Mouse (Mus musculus) liver, adult 2 months (tissue): Measurements from ENCODE around the gene Tmem150b. TPM values are rescaled to one million over a fixed set of nuclear protein-coding genes. Genes with fewer than 3 reads are reported as not detected.
A peak's percentile ranks its signal among the peaks of the same experiment; 100 is the strongest.

Experiments
- DNase-seq: peaks from one replicate; pipeline ENCODE4 v3.0.0-alpha.2; 2011; ENCODE audit warnings: low read depth, low spot score; ENCODE audit errors: extremely low read depth
- H3K27ac ChIP-seq: fragments of 200-500 bp; replicated peaks from 2 replicates; pipeline ENCODE4 v1.5.1; 2012; ENCODE audit warnings: low read depth, mild to moderate bottlenecking, control low read depth, inconsistent platforms, low read length; ENCODE audit not compliant: insufficient read depth
- H3K27me3 ChIP-seq: fragments of 200-500 bp; 2 replicates; pipeline ENCODE4 v1.6.1; 2012; ENCODE audit warnings: mild to moderate bottlenecking, moderate library complexity, low read length, inconsistent platforms; ENCODE audit not compliant: control insufficient read depth, insufficient read depth
- H3K36me3 ChIP-seq: fragments of 200-500 bp; 2 replicates; pipeline ENCODE4 v1.6.1; 2012; ENCODE audit warnings: low read length, inconsistent platforms; ENCODE audit not compliant: control insufficient read depth, insufficient read depth
- H3K4me1 ChIP-seq: fragments of 200-500 bp; 2 replicates; pipeline ENCODE4 v1.6.1; 2011; ENCODE audit warnings: low read length; ENCODE audit not compliant: control insufficient read depth, insufficient read depth
- H3K4me3 ChIP-seq: fragments of 200-500 bp; 2 replicates; pipeline ENCODE4 v1.5.1; 2011; ENCODE audit warnings: low read depth, mild to moderate bottlenecking, control low read depth, low read length, moderate library complexity; ENCODE audit not compliant: insufficient read depth
- H3K79me2 ChIP-seq: fragments of 200-500 bp; 2 replicates; pipeline ENCODE4 v1.6.1; 2012; ENCODE audit warnings: inconsistent platforms, mild to moderate bottlenecking, low read length, moderate library complexity; ENCODE audit not compliant: control insufficient read depth, insufficient read depth
- H3K9ac ChIP-seq: fragments of 200-500 bp; 2 replicates; pipeline ENCODE4 v1.6.1; 2012; ENCODE audit warnings: low read depth, mild to moderate bottlenecking, control low read depth, inconsistent platforms, low read length
- CTCF ChIP-seq: fragments of 200-500 bp; IDR thresholded peaks from 2 replicates; pipeline ENCODE4 v1.5.1; 2011; ENCODE audit warnings: low read depth, low read length, control low read depth
- POLR2A ChIP-seq: fragments of 200-500 bp; IDR thresholded peaks from 2 replicates; pipeline ENCODE4 v1.6.1; 2011; ENCODE audit warnings: low read length, control low read depth; ENCODE audit not compliant: insufficient read depth; ENCODE audit errors: extremely low read depth
- WGBS: fragments of 180-500 bp; shearing (Covaris S2); methylation state at CpG from one replicate; pipeline ENCODE4 v1.1.7; 2018; 5-methylcytosine and 5-hydroxymethylcytosine counted together
- polyA plus RNA-seq: library from polyadenylated mRNA; depleted of rRNA; stranded (reverse); fragments of >200 nt; gene quantifications from 2 replicates; pipeline ENCODE4 v1.2.3, GENCODE M21; 2012; rRNA removed
- total RNA-seq: library from RNA; depleted of rRNA; stranded (reverse); fragments of >200 nt; gene quantifications from 2 replicates; pipeline ENCODE4 v1.2.3, GENCODE M21; 2014; rRNA removed

The Tmem150b gene
- total and polyA plus RNA-seq, 2 experiments: 0.28 to 0.44 TPM

DNA sequence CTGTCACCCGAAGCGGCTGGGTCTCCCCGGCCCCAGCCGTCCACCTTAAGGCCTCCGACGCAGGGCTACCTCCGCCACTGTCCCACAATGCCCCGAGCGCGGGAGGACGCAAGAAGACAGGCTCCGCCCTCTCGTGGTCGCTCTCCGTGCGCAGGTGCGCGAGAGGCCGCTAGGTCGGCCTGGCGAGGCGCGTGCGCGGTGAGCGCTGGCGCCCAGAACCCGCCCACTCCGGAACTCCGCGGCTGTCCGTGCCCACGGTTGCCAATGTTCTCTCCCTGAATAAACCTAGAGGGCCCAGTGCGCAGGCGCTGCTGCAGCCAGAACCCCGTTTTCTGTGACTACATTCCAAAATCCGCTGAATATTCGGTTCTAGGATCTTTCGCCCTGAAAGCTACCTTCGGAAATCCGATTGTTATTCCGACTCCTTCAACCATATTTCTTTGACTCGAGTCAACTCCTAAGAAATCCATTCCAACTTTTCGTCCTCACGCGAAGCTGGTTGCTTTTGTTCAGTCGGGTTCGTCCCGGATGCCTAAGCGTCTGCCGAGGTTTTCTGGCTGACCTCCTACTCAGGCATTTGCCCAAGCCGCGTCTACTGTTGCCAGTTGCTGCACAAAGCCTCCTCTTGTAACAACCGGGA lies 66.0 kb downstream of the Tmem150b start, which contains the start of gene Ppp6r1:
Gene Ppp6r1 (minus strand): TSS at position 108 of the 640 bp plus-strand sequence.
- H3K4me1 ChIP-seq: peaks cover 20% of the 10 kb centered on the region
- peak; percentile 86 for TF ChIP-seq POLR2A
- no peak for TF ChIP-seq CTCF

DNA sequence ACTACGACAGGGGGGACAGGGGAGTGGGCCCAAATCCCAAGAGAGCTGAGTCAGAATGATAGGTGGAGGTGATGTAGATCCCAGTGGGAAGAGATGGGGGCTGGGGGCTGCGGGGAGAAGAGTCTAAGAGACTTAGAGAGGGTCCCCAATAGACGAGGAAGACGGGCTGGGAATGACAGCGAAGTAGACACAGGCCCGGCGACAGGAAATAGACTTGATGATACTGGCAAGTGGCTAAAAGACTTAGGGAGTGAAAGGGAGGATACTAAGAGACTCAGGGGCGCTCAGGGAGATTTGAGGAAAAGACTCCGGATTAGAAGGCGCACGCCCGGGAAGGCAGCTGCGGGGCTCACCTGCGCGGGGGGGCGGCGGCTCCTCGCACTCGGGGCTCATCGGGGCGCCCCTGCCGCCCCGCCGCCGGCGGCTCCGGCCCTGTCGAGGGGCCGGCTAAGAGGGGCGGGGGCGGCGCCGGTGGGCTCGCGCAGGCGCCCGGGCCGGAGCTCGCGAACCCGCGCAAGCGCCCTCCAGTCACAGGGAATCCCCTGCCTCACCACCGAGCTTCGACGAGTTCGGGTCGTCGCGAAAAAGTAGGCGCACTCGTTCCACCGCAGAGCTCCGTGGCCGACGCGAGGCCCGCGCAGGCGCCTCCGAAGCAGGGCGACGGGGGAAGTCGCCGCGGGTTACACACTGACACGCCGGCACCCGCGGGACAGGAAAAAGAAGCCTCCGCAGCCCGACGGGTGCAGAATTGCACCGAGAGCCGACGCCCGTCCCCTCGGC lies 66.7 kb downstream of the Tmem150b start:
- H3K79me2 ChIP-seq: peaks cover 31% of the 10 kb centered on the region
- peaks cover 24% of the 10 kb centered on the region for H3K4me1 ChIP-seq
- under 1% methylated on average over 78 of the region's 78 CpGs for WGBS
- H3K27ac ChIP-seq: peak overlapping the region; percentile 74
- TF ChIP-seq CTCF: no peak
- no peak for TF ChIP-seq POLR2A
- peak overlapping the region; percentile 74 for H3K4me3 ChIP-seq
- peak overlapping the region; percentile 84 for H3K9ac ChIP-seq
- no peaks in the 10 kb centered on the region for H3K27me3 ChIP-seq
- DNase-seq: peak; percentile 26
- H3K36me3 ChIP-seq: no peaks in the 10 kb centered on the region

More for the DNA sequence above, 66.0 kb downstream of the Tmem150b start, which contains the start of gene Ppp6r1:
- DNase-seq: peak; percentile 91
- H3K79me2 ChIP-seq: peaks cover 24% of the 10 kb centered on the region
- no peaks in the 10 kb centered on the region for H3K27me3 ChIP-seq
- no peaks in the 10 kb centered on the region for H3K36me3 ChIP-seq
- peak within 1 kb of the TSS; percentile 74 for H3K4me3 ChIP-seq
- peak within 1 kb of the TSS; percentile 84 for H3K9ac ChIP-seq
- peak within 1 kb of the TSS; percentile 74 for H3K27ac ChIP-seq
- WGBS: under 1% methylated on average over 54 of the region's 54 CpGs

DNA sequence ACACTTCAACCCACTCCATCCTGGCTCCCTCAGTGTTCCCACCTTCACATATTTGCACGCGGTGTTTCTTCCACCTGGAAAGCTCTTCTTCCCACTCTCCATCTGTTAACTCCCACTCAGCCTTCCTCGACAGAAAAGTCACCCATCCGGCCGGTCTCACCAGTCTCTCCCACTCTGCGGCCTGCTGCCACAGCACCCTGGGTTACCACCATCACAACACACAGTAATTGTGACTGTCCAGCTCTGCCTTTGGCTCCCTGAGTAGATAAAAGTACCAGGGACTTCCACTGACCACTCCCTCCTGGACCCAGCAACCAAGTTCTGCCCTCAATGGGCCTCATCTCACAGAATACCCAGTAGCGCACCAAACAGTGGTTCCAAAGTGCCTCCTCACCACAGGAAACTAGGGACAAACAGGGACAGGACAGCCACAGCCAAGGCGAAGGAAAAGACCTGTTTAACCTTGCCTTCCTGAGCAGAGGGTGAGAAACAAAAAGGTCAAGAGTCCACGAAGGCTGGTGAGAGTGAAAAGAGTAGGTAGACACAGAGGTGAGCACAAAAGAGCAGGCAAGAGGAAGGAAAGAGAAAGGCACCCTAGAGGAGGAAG lies 67.4 kb downstream of the Tmem150b start:
- Histone ChIP-seq H3K79me2 (peaks cover 36% of the 10 kb centered on the region), H3K9ac (peak overlapping the region; percentile 84), H3K27me3 (no peaks in the 10 kb centered on the region), H3K27ac (peak overlapping the region; percentile 74), H3K4me3 (peak overlapping the region; percentile 74), H3K36me3 (no peaks in the 10 kb centered on the region), H3K4me1 (peaks cover 28% of the 10 kb centered on the region)
- peak; percentile 65 for DNase-seq
- no peak for TF ChIP-seq POLR2A
- no peak for TF ChIP-seq CTCF
- WGBS: 10% methylated on average over 9 of the region's 9 CpGs

Other genes with a start within 250 kb of the Tmem150b start
- 21.2 and 21.8 TPM in 2 replicates for gene Ppp1r12c, start 223.6 kb downstream of the Tmem150b start, total RNA-seq
- gene Ppp1r12c, start 223.6 kb downstream of the Tmem150b start, polyA plus RNA-seq: 13.4 and 22.2 TPM in 2 replicates
- 1.2 and 2.9 TPM in 2 replicates for gene Tnnt1, start 208.9 kb downstream of the Tmem150b start, total RNA-seq
- gene Tnnt1, start 208.9 kb downstream of the Tmem150b start, polyA plus RNA-seq: 0.20 and 0.61 TPM in 2 replicates
- gene Tnni3, start 201.0 kb downstream of the Tmem150b start, total RNA-seq: 0.54 TPM in 1 of 2 replicates, not detected in the other
- 0.76 and 0.82 TPM in 2 replicates for gene Tnni3, start 201.0 kb downstream of the Tmem150b start, polyA plus RNA-seq
- 0.09 TPM in 1 of 2 replicates, not detected in the other for gene Dnaaf3, start 192.8 kb downstream of the Tmem150b start, total RNA-seq
- gene Dnaaf3, start 192.8 kb downstream of the Tmem150b start, polyA plus RNA-seq: 0.24 and 0.44 TPM in 2 replicates
- gene Syt5, start 177.7 kb downstream of the Tmem150b start, total RNA-seq: not detected in 2 replicates
- not detected in 2 replicates for gene Syt5, start 177.7 kb downstream of the Tmem150b start, polyA plus RNA-seq
- 0.18 TPM in 1 of 2 replicates, not detected in the other for gene Ptprh, start 121.2 kb downstream of the Tmem150b start, total RNA-seq
- not detected in 2 replicates for gene Ptprh, start 121.2 kb downstream of the Tmem150b start, polyA plus RNA-seq
- gene Tmem86b, start 93.8 kb downstream of the Tmem150b start, total RNA-seq: 39.5 and 55.7 TPM in 2 replicates
- gene Tmem86b, start 93.8 kb downstream of the Tmem150b start, polyA plus RNA-seq: 404 and 475 TPM in 2 replicates
- 47.6 and 54.2 TPM in 2 replicates for gene Ppp6r1, start 66.2 kb downstream of the Tmem150b start, total RNA-seq
- gene Ppp6r1, start 66.2 kb downstream of the Tmem150b start, polyA plus RNA-seq: 77.5 and 79.2 TPM in 2 replicates
- 18.2 and 25.5 TPM in 2 replicates for gene Hspbp1, start 40.2 kb downstream of the Tmem150b start, total RNA-seq
- 27.3 and 30.6 TPM in 2 replicates for gene Hspbp1, start 40.2 kb downstream of the Tmem150b start, polyA plus RNA-seq
- 0.07 and 0.09 TPM in 2 replicates for gene Brsk1, start 34.6 kb downstream of the Tmem150b start, total RNA-seq
- gene Brsk1, start 34.6 kb downstream of the Tmem150b start, polyA plus RNA-seq: 0.27 and 0.40 TPM in 2 replicates
- 7.8 and 9.5 TPM in 2 replicates for gene Kmt5c, start 14.9 kb upstream of the Tmem150b start, total RNA-seq
- gene Kmt5c, start 14.9 kb upstream of the Tmem150b start, polyA plus RNA-seq: 23.5 and 35.1 TPM in 2 replicates
- not detected in 2 replicates for gene Cox6b2, start 27.8 kb upstream of the Tmem150b start, total RNA-seq
- gene Cox6b2, start 27.8 kb upstream of the Tmem150b start, polyA plus RNA-seq: 0.67 and 1.3 TPM in 2 replicates
- gene Fam71e2, start 46.1 kb upstream of the Tmem150b start, total RNA-seq: not detected in 2 replicates
- gene Fam71e2, start 46.1 kb upstream of the Tmem150b start, polyA plus RNA-seq: not detected in 2 replicates
- gene Il11, start 57.6 kb upstream of the Tmem150b start, total RNA-seq: not detected in 2 replicates
- gene Il11, start 57.6 kb upstream of the Tmem150b start, polyA plus RNA-seq: 0.09 TPM in 1 of 2 replicates, not detected in the other
- gene Tmem190, start 57.7 kb upstream of the Tmem150b start, total RNA-seq: not detected in 2 replicates
- not detected in 2 replicates for gene Tmem190, start 57.7 kb upstream of the Tmem150b start, polyA plus RNA-seq
- gene Tmem238, start 64.4 kb upstream of the Tmem150b start, total RNA-seq: 16.4 and 17.3 TPM in 2 replicates
- 73.2 and 92.1 TPM in 2 replicates for gene Tmem238, start 64.4 kb upstream of the Tmem150b start, polyA plus RNA-seq
- 58.4 and 69.2 TPM in 2 replicates for gene Rpl28, start 67.6 kb upstream of the Tmem150b start, total RNA-seq
- gene Rpl28, start 67.6 kb upstream of the Tmem150b start, polyA plus RNA-seq: 211 and 226 TPM in 2 replicates
- gene Ube2s, start 87.3 kb upstream of the Tmem150b start, total RNA-seq: 22.4 and 24.2 TPM in 2 replicates
- 45.9 and 74.3 TPM in 2 replicates for gene Ube2s, start 87.3 kb upstream of the Tmem150b start, polyA plus RNA-seq
- under 0.01 TPM in 1 of 2 replicates, not detected in the other for gene Shisa7, start 119.4 kb upstream of the Tmem150b start, total RNA-seq
- gene Shisa7, start 119.4 kb upstream of the Tmem150b start, polyA plus RNA-seq: 0.02 and 0.12 TPM in 2 replicates
- gene Isoc2b, start 145.0 kb upstream of the Tmem150b start, total RNA-seq: 23.6 and 40.2 TPM in 2 replicates
- 24.0 and 34.6 TPM in 2 replicates for gene Isoc2b, start 145.0 kb upstream of the Tmem150b start, polyA plus RNA-seq
- 54.3 and 63.5 TPM in 2 replicates for gene Isoc2a, start 151.9 kb upstream of the Tmem150b start, total RNA-seq
- 103 and 110 TPM in 2 replicates for gene Isoc2a, start 151.9 kb upstream of the Tmem150b start, polyA plus RNA-seq
- not detected in 2 replicates for gene Gm36210, start 181.3 kb upstream of the Tmem150b start, total RNA-seq
- gene Gm36210, start 181.3 kb upstream of the Tmem150b start, polyA plus RNA-seq: 0.13 TPM in 1 of 2 replicates, not detected in the other
- gene Zfp628, start 190.0 kb upstream of the Tmem150b start, total RNA-seq: 0.55 and 0.74 TPM in 2 replicates
- 6.2 and 8.3 TPM in 2 replicates for gene Zfp628, start 190.0 kb upstream of the Tmem150b start, polyA plus RNA-seq
- gene Nat14, start 196.8 kb upstream of the Tmem150b start, total RNA-seq: 0.20 and 0.28 TPM in 2 replicates
- gene Nat14, start 196.8 kb upstream of the Tmem150b start, polyA plus RNA-seq: 0.66 and 0.75 TPM in 2 replicates
- gene Ssc5d, start 200.5 kb upstream of the Tmem150b start, total RNA-seq: 0.07 and 0.18 TPM in 2 replicates
- gene Ssc5d, start 200.5 kb upstream of the Tmem150b start, polyA plus RNA-seq: 0.14 and 0.26 TPM in 2 replicates
- not detected in 2 replicates for gene Sbk2, start 239.2 kb upstream of the Tmem150b start, total RNA-seq
- 0.12 TPM in 1 of 2 replicates, not detected in the other for gene Sbk2, start 239.2 kb upstream of the Tmem150b start, polyA plus RNA-seq
- not detected in 2 replicates for gene Sbk3, start 245.9 kb upstream of the Tmem150b start, total RNA-seq
- not detected in 2 replicates for gene Sbk3, start 245.9 kb upstream of the Tmem150b start, polyA plus RNA-seq